Mouse (Mus musculus) brain, embryonic 14.5 days (tissue): ENCODE results near the gene Olfr308.

Experiments used
- CTCF ChIP-seq: fragments of 200-500 bp; IDR thresholded peaks from 2 replicates; pipeline ENCODE4 v1.5.1; 2012; ENCODE audit warnings: inconsistent platforms, mild to moderate bottlenecking, moderate library complexity, borderline replicate concordance; ENCODE audit not compliant: insufficient read depth, insufficient read length; ENCODE audit errors: extremely low read depth
- POLR2A ChIP-seq: fragments of 200-500 bp; IDR thresholded peaks from 2 replicates; pipeline ENCODE4 v1.6.1; 2012; ENCODE audit warnings: mild to moderate bottlenecking, inconsistent platforms, borderline replicate concordance; ENCODE audit not compliant: poor library complexity, insufficient read depth, insufficient read length, severe bottlenecking; ENCODE audit errors: extremely low read depth

- TF ChIP-seq CTCF (no peak), POLR2A (no peak)
Observed at GRCm38 (mm10) chr7:86366828-86367227, 41.4 kb upstream of the Olfr308 start, which contains the start of gene Olfr305.
